Comparison of ENCODE assay signal across 7 mouse cellular contexts in the genomic region with DNA sequence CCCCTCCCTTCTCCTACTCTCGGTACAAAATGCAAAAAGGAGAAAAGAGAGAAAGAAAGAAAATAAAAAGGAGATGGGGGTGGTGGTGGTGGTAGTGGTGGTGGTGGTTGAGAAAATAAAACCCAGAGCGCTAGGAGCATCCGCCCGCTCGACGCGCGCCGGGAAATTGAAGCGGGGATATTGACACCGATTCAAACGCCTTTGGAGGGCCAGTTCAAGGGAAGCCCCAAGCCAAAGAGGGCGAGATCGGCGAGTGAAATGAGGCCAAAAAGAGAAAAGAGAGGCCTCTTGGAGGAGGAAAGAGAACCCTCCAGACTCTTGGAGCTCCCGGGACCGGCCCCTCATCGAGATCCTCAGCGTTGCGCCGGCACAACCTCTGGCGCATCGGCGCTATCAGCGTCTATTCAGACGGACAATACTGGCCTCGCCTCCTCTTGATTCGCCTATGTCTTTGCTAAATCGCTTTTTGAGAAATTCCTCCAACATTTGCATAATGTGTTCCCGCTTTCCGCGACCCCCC. TPM values are rescaled to one million over a fixed set of nuclear protein-coding genes. Genes with fewer than 3 reads are reported as not detected.
DNase-seq lines count a peak whose midpoint lies in the region; ATAC-seq and TF ChIP-seq lines count a peak whose summit lies in the region.

No protein-coding gene starts in this region.

- peaks cover 2% of the 10 kb centered on the region for H3K4me1 ChIP-seq in ES-Bruce4 (ENCODE audit: control insufficient read depth, insufficient read depth, low read length)
- peaks cover 3% of the 10 kb centered on the region; the same call in 1 of the 2 replicates for H3K4me1 ChIP-seq in forebrain, postnatal 0 days (ENCODE audit: insufficient read depth)
- peaks cover 26% of the 10 kb centered on the region; the same call in 1 of the 2 replicates for H3K4me1 ChIP-seq in liver, embryonic 12.5 days

- H3K27me3 ChIP-seq in C2C12 (ENCODE audit: control insufficient read depth, insufficient read depth, insufficient read length) (no peaks in the 10 kb centered on the region), ES-Bruce4 (ENCODE audit: control insufficient read depth, insufficient read depth, low read length, poor library complexity, severe bottlenecking) (peaks cover 26% of the 10 kb centered on the region)
- peaks cover 77% of the 10 kb centered on the region for H3K27me3 ChIP-seq in forebrain, postnatal 0 days (ENCODE audit: insufficient read depth, low read length)
- H3K27me3 ChIP-seq in liver, embryonic 12.5 days (replicated peaks): peaks cover 100% of the 10 kb centered on the region

- ATAC-seq in forebrain, postnatal 0 days: peak; percentile 33; the same call in 1 of the 2 replicates
- ATAC-seq in liver, embryonic 12.5 days: no peak
- ATAC-seq in CD4-positive, CD25-positive, alpha-beta regulatory T cell, adult 4 months: no peak

- H3K27ac ChIP-seq in ES-Bruce4 (ENCODE audit: insufficient read depth, low read length): no peak overlapping the region
- peak overlapping the region; percentile 74 for H3K27ac ChIP-seq in forebrain, postnatal 0 days (ENCODE audit: low read depth, low read length)
- no peak overlapping the region for H3K27ac ChIP-seq in liver, embryonic 12.5 days

- peak overlapping the region; percentile 55 for H3K4me2 ChIP-seq in forebrain, postnatal 0 days (ENCODE audit: low read depth)
- H3K4me2 ChIP-seq in liver, embryonic 12.5 days: peak overlapping the region; percentile 64

- TF ChIP-seq EP300 in ES-Bruce4 (IDR thresholded peaks at IDR 0.05; ENCODE audit: insufficient read depth, low read depth, low read length): no peak

- TF ChIP-seq POLR2A in ES-Bruce4 (IDR thresholded peaks at IDR 0.05; ENCODE audit: insufficient read depth, low read length): no peak

- peak overlapping the region; percentile 90 for H3ac ChIP-seq in C2C12 (ENCODE audit: control insufficient read depth, insufficient read length, low read depth)

- 2% methylated on average over 32 of the region's 32 CpGs for WGBS in forebrain, postnatal 0 days
- WGBS in liver, embryonic 12.5 days (ENCODE audit: insufficient replicate concordance): 1% methylated on average over 32 of the region's 32 CpGs

- peaks cover 8% of the 10 kb centered on the region for H3K79me2 ChIP-seq in C2C12 (ENCODE audit: control insufficient read depth, insufficient read depth)

- H3K9me3 ChIP-seq in ES-Bruce4 (replicated peaks; ENCODE audit: control insufficient read depth, insufficient read depth, low read length, poor library complexity, severe bottlenecking): no peaks in the 10 kb centered on the region
- H3K9me3 ChIP-seq in forebrain, postnatal 0 days (ENCODE audit: low read length): no peaks in the 10 kb centered on the region
- no peaks in the 10 kb centered on the region for H3K9me3 ChIP-seq in liver, embryonic 12.5 days (replicated peaks)

- peak overlapping the region; percentile 72 for H3K9ac ChIP-seq in ES-Bruce4 (ENCODE audit: low read depth, poor library complexity, severe bottlenecking)
- H3K9ac ChIP-seq in forebrain, postnatal 0 days: peak overlapping the region; percentile 40
- no peak overlapping the region for H3K9ac ChIP-seq in liver, embryonic 12.5 days

- peaks cover 3% of the 10 kb centered on the region for H3K36me3 ChIP-seq in C2C12 (ENCODE audit: control insufficient read depth, insufficient read depth)
- no peaks in the 10 kb centered on the region for H3K36me3 ChIP-seq in ES-Bruce4 (ENCODE audit: control insufficient read depth, insufficient read depth, low read length, poor library complexity, severe bottlenecking)
- H3K36me3 ChIP-seq in forebrain, postnatal 0 days (ENCODE audit: insufficient read depth): no peaks in the 10 kb centered on the region
- no peaks in the 10 kb centered on the region for H3K36me3 ChIP-seq in liver, embryonic 12.5 days

- H3K4me3 ChIP-seq in C2C12 (ENCODE audit: insufficient read depth, poor library complexity, severe bottlenecking) (peak overlapping the region; percentile 60), ES-Bruce4 (ENCODE audit: low read depth, low read length) (peak overlapping the region; percentile 40)
- H3K4me3 ChIP-seq in forebrain, postnatal 0 days (ENCODE audit: low read depth, low read length): peak overlapping the region; percentile 41
- peak overlapping the region; percentile 46 for H3K4me3 ChIP-seq in liver, embryonic 12.5 days

- peak; percentile 46 for DNase-seq in forebrain, postnatal 0 days
- DNase-seq in layer of hippocampus, postnatal 36 days: no peak
- DNase-seq in T-cell, adult 2 months (ENCODE audit: low spot score): no peak

- no peak for TF ChIP-seq CTCF in C2C12 (IDR thresholded peaks at IDR 0.05; ENCODE audit: control insufficient read depth, insufficient read depth, insufficient read length)
- TF ChIP-seq CTCF in ES-Bruce4 (IDR thresholded peaks at IDR 0.05; ENCODE audit: low read depth, low read length): no peak
- no peak for TF ChIP-seq CTCF in forebrain, postnatal 0 days (IDR thresholded peaks at IDR 0.05; ENCODE audit: low read depth)

- H3K79me3 ChIP-seq in C2C12 (ENCODE audit: low read depth): no peaks in the 10 kb centered on the region

TF ChIP-seq in C2C12, 6 proteins besides CTCF, POLR2A, EP300 and RAD21:
- no peak for TF ChIP-seq CEBPB (IDR thresholded peaks at IDR 0.05; ENCODE audit: low read depth)
- TF ChIP-seq MAX (IDR thresholded peaks at IDR 0.05): no peak
- no peak for TF ChIP-seq USF1 (IDR thresholded peaks at IDR 0.05; ENCODE audit: low read depth)
- no peak for TF ChIP-seq MYOG (IDR thresholded peaks at IDR 0.05; ENCODE audit: control insufficient read depth, extremely low read depth, insufficient read length)
- no peak for TF ChIP-seq FOSL1 (IDR thresholded peaks at IDR 0.05; ENCODE audit: insufficient read depth, low read length, poor library complexity, severe bottlenecking)
- TF ChIP-seq MYOD1 (IDR thresholded peaks at IDR 0.05; ENCODE audit: control insufficient read depth, insufficient read length, low read depth): no peak
TF ChIP-seq in C2C12: peak in this region for 0.

RNA-seq across cellular contexts. Expression of a gene that starts 0.7 kb away (rescaled TPM):
- polyA plus RNA-seq in C2C12 (2012; fragmentation: generic; extraction: Trizol) (6.6 TPM), ES-Bruce4 (2011; ENCODE audit: insufficient read depth, insufficient read length, low read depth, missing spikeins) (0.94 and 1.1 TPM in 2 replicates)
- total RNA-seq in forebrain, postnatal 0 days (2014; rRNA removed): 55.9 and 83.5 TPM in 2 replicates
- polyA plus RNA-seq in forebrain, postnatal 0 days (2015; fragmentation: Nextera tagmentation; extraction: Ambion mirVana): 16.4 and 31.0 TPM in 2 replicates
- polyA plus RNA-seq in liver, embryonic 12.5 days (2016; fragmentation: Nextera tagmentation; extraction: Ambion mirVana): 0.29 and 0.39 TPM in 2 replicates
- polyA plus RNA-seq in CD4-positive, CD25-positive, alpha-beta regulatory T cell, adult 4 months (2017; shearing (Covaris generic)): not detected
- total RNA-seq in layer of hippocampus, postnatal 36 days (2021): 10 to 100 TPM; 16.3 to 17.3 TPM

RNA-seq across cellular contexts. Expression of a gene that starts 31.7 kb away (rescaled TPM):
- polyA plus RNA-seq in C2C12 (2012; fragmentation: generic; extraction: Trizol) (25.4 TPM), ES-Bruce4 (2011; ENCODE audit: insufficient read depth, insufficient read length, low read depth, missing spikeins) (28.3 and 35.9 TPM in 2 replicates)
- total RNA-seq in forebrain, postnatal 0 days (2014; rRNA removed): 14.0 and 17.0 TPM in 2 replicates
- polyA plus RNA-seq in forebrain, postnatal 0 days (2015; fragmentation: Nextera tagmentation; extraction: Ambion mirVana): 12.9 and 21.9 TPM in 2 replicates
- 24.9 and 25.7 TPM in 2 replicates for polyA plus RNA-seq in liver, embryonic 12.5 days (2016; fragmentation: Nextera tagmentation; extraction: Ambion mirVana)
- 10 to 100 TPM; 11.5 to 14.9 TPM for polyA plus RNA-seq in CD4-positive, CD25-positive, alpha-beta regulatory T cell, adult 4 months (2017; shearing (Covaris generic))
- 10 to 100 TPM; 14.7 to 14.9 TPM for total RNA-seq in layer of hippocampus, postnatal 36 days (2021)

RNA-seq across cellular contexts. Expression of a gene that starts 32.1 kb away (rescaled TPM):
- 16.0 TPM for polyA plus RNA-seq in C2C12 (2012; fragmentation: generic; extraction: Trizol)
- 33.6 and 40.6 TPM in 2 replicates for polyA plus RNA-seq in ES-Bruce4 (2011; ENCODE audit: insufficient read depth, insufficient read length, low read depth, missing spikeins)
- 54.6 and 61.4 TPM in 2 replicates for total RNA-seq in forebrain, postnatal 0 days (2014; rRNA removed)
- 86.4 and 98.7 TPM in 2 replicates for polyA plus RNA-seq in forebrain, postnatal 0 days (2015; fragmentation: Nextera tagmentation; extraction: Ambion mirVana)
- polyA plus RNA-seq in liver, embryonic 12.5 days (2016; fragmentation: Nextera tagmentation; extraction: Ambion mirVana): 28.2 and 29.9 TPM in 2 replicates
- 10 to 100 TPM; 50.5 to 61.5 TPM for polyA plus RNA-seq in CD4-positive, CD25-positive, alpha-beta regulatory T cell, adult 4 months (2017; shearing (Covaris generic))
- total RNA-seq in layer of hippocampus, postnatal 36 days (2021): 10 to 100 TPM; 50.6 to 53.2 TPM

RNA-seq across cellular contexts. Expression of a gene that starts 55.2 kb away (rescaled TPM):
- polyA plus RNA-seq in C2C12 (2012; fragmentation: generic; extraction: Trizol) (0.11 TPM), ES-Bruce4 (2011; ENCODE audit: insufficient read depth, insufficient read length, low read depth, missing spikeins) (not detected in 2 replicates)
- 1.0 and 2.2 TPM in 2 replicates for total RNA-seq in forebrain, postnatal 0 days (2014; rRNA removed)
- polyA plus RNA-seq in forebrain, postnatal 0 days (2015; fragmentation: Nextera tagmentation; extraction: Ambion mirVana): 3.9 and 4.4 TPM in 2 replicates
- 0.18 TPM in 1 of 2 replicates, not detected in the other for polyA plus RNA-seq in liver, embryonic 12.5 days (2016; fragmentation: Nextera tagmentation; extraction: Ambion mirVana)
- polyA plus RNA-seq in CD4-positive, CD25-positive, alpha-beta regulatory T cell, adult 4 months (2017; shearing (Covaris generic)): not detected
- total RNA-seq in layer of hippocampus, postnatal 36 days (2021): 1 to 10 TPM; 1.3 to 1.7 TPM

RNA-seq across cellular contexts. Expression of a gene that starts 55.3 kb away (rescaled TPM):
- 260 TPM for polyA plus RNA-seq in C2C12 (2012; fragmentation: generic; extraction: Trizol)
- polyA plus RNA-seq in ES-Bruce4 (2011; ENCODE audit: insufficient read depth, insufficient read length, low read depth, missing spikeins): 59.0 and 65.7 TPM in 2 replicates
- 74.0 and 111 TPM in 2 replicates for total RNA-seq in forebrain, postnatal 0 days (2014; rRNA removed)
- polyA plus RNA-seq in forebrain, postnatal 0 days (2015; fragmentation: Nextera tagmentation; extraction: Ambion mirVana): 333 and 372 TPM in 2 replicates
- 155 and 162 TPM in 2 replicates for polyA plus RNA-seq in liver, embryonic 12.5 days (2016; fragmentation: Nextera tagmentation; extraction: Ambion mirVana)
- 100 to 1,000 TPM; 177 to 185 TPM for polyA plus RNA-seq in CD4-positive, CD25-positive, alpha-beta regulatory T cell, adult 4 months (2017; shearing (Covaris generic))
- 100 to 1,000 TPM; 174 to 197 TPM for total RNA-seq in layer of hippocampus, postnatal 36 days (2021)
